Comparison of ENCODE assay signal across 28 mouse cellular contexts in genomic region chr10:94017455-94017854, GRCm38 (mm10). TPM values are rescaled to one million over a fixed set of nuclear protein-coding genes. Genes with fewer than 3 reads are reported as not detected.
DNase-seq lines count a peak whose midpoint lies in the region; ATAC-seq and TF ChIP-seq lines count a peak whose summit lies in the region.
"Had no signal": no experiment of that assay in that cellular context is flagged by ENCODE, and none has a peak within 500 bp of the region (broad histone marks: within the 10 kb centered on the region; RNA-seq: fewer than 3 reads in every experiment).

No protein-coding gene starts in this region.

- no peak overlapping the region for H3K9ac ChIP-seq in intestine, embryonic 14.5 days (ENCODE audit: low read length)
- H3K9ac ChIP-seq in intestine, postnatal 0 days (ENCODE audit: low read depth, low read length), result no peak overlapping the region
- no peak overlapping the region for H3K9ac ChIP-seq in kidney, postnatal 0 days (ENCODE audit: low read depth, low read length)
- no peak overlapping the region for H3K9ac ChIP-seq in kidney, embryonic 15.5 days
- no peak overlapping the region for H3K9ac ChIP-seq in forebrain, embryonic 12.5 days
- H3K9ac ChIP-seq: embryonic facial prominence, embryonic 13.5 days; forebrain, embryonic 13.5 days; hindbrain, embryonic 12.5 days had no signal

- no peak for ATAC-seq in intestine, embryonic 14.5 days (replicated peaks; ENCODE audit: low FRiP score, low TSS enrichment, low read depth)
- ATAC-seq in intestine, postnatal 0 days, result no peak
- no peak for ATAC-seq in kidney, postnatal 0 days (replicated peaks; ENCODE audit: low FRiP score, low read depth)
- ATAC-seq in kidney, embryonic 15.5 days (replicated peaks; ENCODE audit: low FRiP score), result no peak
- no peak for ATAC-seq in forebrain, embryonic 12.5 days (ENCODE audit: low FRiP score)
- ATAC-seq: forebrain, embryonic 13.5 days; forebrain, embryonic 16.5 days; hindbrain, postnatal 0 days; inflammation-experienced regulatory T-cells, adult 6 months had no signal

- H3K27ac ChIP-seq in intestine, embryonic 14.5 days (ENCODE audit: low read depth), result no peak overlapping the region
- no peak overlapping the region for H3K27ac ChIP-seq in intestine, postnatal 0 days (ENCODE audit: low read depth, low read length)
- no peak overlapping the region for H3K27ac ChIP-seq in kidney, postnatal 0 days
- H3K27ac ChIP-seq in kidney, embryonic 15.5 days, result no peak overlapping the region
- no peak overlapping the region for H3K27ac ChIP-seq in forebrain, embryonic 12.5 days
- H3K27ac ChIP-seq: embryonic facial prominence, embryonic 10.5 days; embryonic facial prominence, embryonic 13.5 days; forebrain, embryonic 13.5 days; heart, adult 2 months; hindbrain, embryonic 12.5 days; hindbrain, postnatal 0 days had no signal

- 80% methylated on average over 8 of the region's 8 CpGs for WGBS in intestine, embryonic 14.5 days
- WGBS in intestine, postnatal 0 days, result 88% methylated on average over 8 of the region's 8 CpGs
- WGBS in kidney, postnatal 0 days, result 63% methylated on average over 8 of the region's 8 CpGs
- 61% methylated on average over 8 of the region's 8 CpGs for WGBS in kidney, embryonic 15.5 days
- WGBS in forebrain, embryonic 12.5 days, result 96% methylated on average over 8 of the region's 8 CpGs

- no peak for TF ChIP-seq CTCF in intestine, postnatal 0 days (IDR thresholded peaks at IDR 0.05; ENCODE audit: low read depth)
- TF ChIP-seq CTCF in kidney, postnatal 0 days (IDR thresholded peaks at IDR 0.05; ENCODE audit: low read depth), result no peak

- H3K9me3 ChIP-seq in intestine, embryonic 14.5 days (ENCODE audit: control insufficient read depth, low read length), result no peaks in the 10 kb centered on the region
- H3K9me3 ChIP-seq in intestine, postnatal 0 days (ENCODE audit: control insufficient read depth), result no peaks in the 10 kb centered on the region
- H3K9me3 ChIP-seq in kidney, postnatal 0 days (replicated peaks; ENCODE audit: low read length), result no peaks in the 10 kb centered on the region
- no peaks in the 10 kb centered on the region for H3K9me3 ChIP-seq in kidney, embryonic 15.5 days (replicated peaks)
- no peaks in the 10 kb centered on the region for H3K9me3 ChIP-seq in forebrain, embryonic 12.5 days
- H3K9me3 ChIP-seq: embryonic facial prominence, embryonic 10.5 days; embryonic facial prominence, embryonic 13.5 days; forebrain, embryonic 13.5 days; hindbrain, embryonic 12.5 days had no signal

- H3K4me2 ChIP-seq in intestine, embryonic 14.5 days (ENCODE audit: low read length), result no peak overlapping the region
- H3K4me2 ChIP-seq in intestine, postnatal 0 days (replicated peaks; ENCODE audit: low read depth), result no peak overlapping the region
- no peak overlapping the region for H3K4me2 ChIP-seq in kidney, postnatal 0 days (ENCODE audit: low read length)
- no peak overlapping the region for H3K4me2 ChIP-seq in kidney, embryonic 15.5 days
- no peak overlapping the region for H3K4me2 ChIP-seq in forebrain, embryonic 12.5 days
- H3K4me2 ChIP-seq: embryonic facial prominence, embryonic 13.5 days; forebrain, embryonic 13.5 days; heart, embryonic 11.5 days; hindbrain, embryonic 12.5 days had no signal

- no peak overlapping the region for H3K4me3 ChIP-seq in intestine, embryonic 14.5 days (ENCODE audit: low read depth, low read length)
- no peak overlapping the region for H3K4me3 ChIP-seq in intestine, postnatal 0 days (ENCODE audit: low read depth, low read length)
- no peak overlapping the region for H3K4me3 ChIP-seq in kidney, postnatal 0 days (replicated peaks; ENCODE audit: low read depth, low read length)
- no peak overlapping the region for H3K4me3 ChIP-seq in kidney, embryonic 15.5 days (replicated peaks)
- no peak overlapping the region for H3K4me3 ChIP-seq in forebrain, embryonic 12.5 days (replicated peaks)
- H3K4me3 ChIP-seq: embryonic facial prominence, embryonic 10.5 days; embryonic facial prominence, embryonic 13.5 days; erythroblast, embryonic 14.5 days; forebrain, embryonic 13.5 days; heart, adult 2 months; hindbrain, embryonic 12.5 days had no signal

- H3K4me1 ChIP-seq in intestine, embryonic 14.5 days (replicated peaks; ENCODE audit: control insufficient read depth, insufficient read depth, low read length), result peaks cover 5% of the 10 kb centered on the region; the same call in 1 of the 2 replicates
- H3K4me1 ChIP-seq in intestine, postnatal 0 days (replicated peaks; ENCODE audit: control insufficient read depth, insufficient read depth, low read length), result no peaks in the 10 kb centered on the region
- H3K4me1 ChIP-seq in kidney, postnatal 0 days (replicated peaks; ENCODE audit: insufficient read depth, low read length), result no peaks in the 10 kb centered on the region
- H3K4me1 ChIP-seq in kidney, embryonic 15.5 days, result peaks cover 14% of the 10 kb centered on the region
- no peaks in the 10 kb centered on the region; the same call in 1 of the 2 replicates for H3K4me1 ChIP-seq in forebrain, embryonic 12.5 days
- H3K4me1 ChIP-seq: forebrain, embryonic 13.5 days; hindbrain, embryonic 12.5 days had no signal

- H3K27me3 ChIP-seq in intestine, embryonic 14.5 days (replicated peaks; ENCODE audit: control insufficient read depth, insufficient read depth, low read length), result no peaks in the 10 kb centered on the region
- no peaks in the 10 kb centered on the region for H3K27me3 ChIP-seq in intestine, postnatal 0 days (replicated peaks; ENCODE audit: control insufficient read depth, insufficient read depth, low read length)
- no peaks in the 10 kb centered on the region for H3K27me3 ChIP-seq in kidney, postnatal 0 days (ENCODE audit: insufficient read depth, low read length)
- no peaks in the 10 kb centered on the region for H3K27me3 ChIP-seq in kidney, embryonic 15.5 days
- H3K27me3 ChIP-seq in forebrain, embryonic 12.5 days, result no peaks in the 10 kb centered on the region
- H3K27me3 ChIP-seq: CH12.LX; embryonic facial prominence, embryonic 13.5 days; forebrain, embryonic 13.5 days; hindbrain, embryonic 12.5 days had no signal

- DNase-seq in intestine, embryonic 14.5 days (ENCODE audit: low spot score), result peak; percentile 41
- DNase-seq in kidney, postnatal 0 days (ENCODE audit: low spot score), result peak; percentile 57
- DNase-seq in ES-CJ7 (ENCODE audit: low read depth, low spot score) (peak; percentile 39), R1 (ENCODE audit: low read depth, low spot score) (peak; percentile 68)
- DNase-seq: adrenal gland, adult 2 months; adrenal gland, postnatal 14 days; B cell, adult 2 months; cerebellum, adult 11-12 months; cerebellum, adult 8-10 months; cerebellum, postnatal 10 days; cerebellum, postnatal 36 days; embryo, embryonic 11 days; gastrocnemius, postnatal 10 days; gastrocnemius, postnatal 36 days; heart, adult 2 months had no signal

- H3K36me3 ChIP-seq in intestine, embryonic 14.5 days (ENCODE audit: control insufficient read depth, insufficient read depth, low read length), result no peaks in the 10 kb centered on the region
- no peaks in the 10 kb centered on the region for H3K36me3 ChIP-seq in intestine, postnatal 0 days (ENCODE audit: control insufficient read depth, insufficient read depth)
- H3K36me3 ChIP-seq in kidney, postnatal 0 days (ENCODE audit: insufficient read depth, low read length), result no peaks in the 10 kb centered on the region
- H3K36me3 ChIP-seq in kidney, embryonic 15.5 days, result no peaks in the 10 kb centered on the region
- H3K36me3 ChIP-seq in forebrain, embryonic 12.5 days (replicated peaks), result peaks cover 4% of the 10 kb centered on the region; the same call in 1 of the 2 replicates
- H3K36me3 ChIP-seq: hindbrain, embryonic 12.5 days had no signal

RNA-seq across cellular contexts. Expression of gene Vezt, which starts 18.2 kb away (rescaled TPM):
- polyA plus RNA-seq in intestine, embryonic 14.5 days (2014; fragmentation: Nextera tagmentation; extraction: Ambion mirVana), result 25.6 and 30.0 TPM in 2 replicates
- 10.2 and 10.6 TPM in 2 replicates for polyA plus RNA-seq in intestine, postnatal 0 days (2015; fragmentation: Nextera tagmentation; extraction: Ambion mirVana)
- polyA plus RNA-seq in kidney, postnatal 0 days (2015; fragmentation: Nextera tagmentation; extraction: Ambion mirVana), result 20.8 and 22.0 TPM in 2 replicates
- 23.6 TPM in 2 replicates for polyA plus RNA-seq in kidney, embryonic 15.5 days (2015; fragmentation: Nextera tagmentation; extraction: Ambion mirVana)
- polyA plus RNA-seq in forebrain, embryonic 12.5 days (2016; fragmentation: Nextera tagmentation; extraction: Ambion mirVana), result 53.3 and 60.3 TPM in 2 replicates

RNA-seq across cellular contexts. Expression of gene Fgd6, which starts 18.3 kb away (rescaled TPM):
- 5.0 and 5.1 TPM in 2 replicates for polyA plus RNA-seq in intestine, embryonic 14.5 days (2014; fragmentation: Nextera tagmentation; extraction: Ambion mirVana)
- 2.2 and 2.5 TPM in 2 replicates for polyA plus RNA-seq in intestine, postnatal 0 days (2015; fragmentation: Nextera tagmentation; extraction: Ambion mirVana)
- polyA plus RNA-seq in kidney, postnatal 0 days (2015; fragmentation: Nextera tagmentation; extraction: Ambion mirVana), result 2.3 TPM in 2 replicates
- 3.0 and 3.3 TPM in 2 replicates for polyA plus RNA-seq in kidney, embryonic 15.5 days (2015; fragmentation: Nextera tagmentation; extraction: Ambion mirVana)
- polyA plus RNA-seq in forebrain, embryonic 12.5 days (2016; fragmentation: Nextera tagmentation; extraction: Ambion mirVana), result 3.2 and 3.3 TPM in 2 replicates
